Mouse (Mus musculus) cortical plate, adult 2 months (tissue): ENCODE measurements around the gene Dvl1.

Experiments used
- CTCF ChIP-seq: fragments of 200-500 bp; IDR thresholded peaks from 2 replicates; pipeline ENCODE4 v1.5.1; 2011; ENCODE audit warnings: mild to moderate bottlenecking, control low read depth, low read length; ENCODE audit not compliant: insufficient read depth; ENCODE audit errors: extremely low read depth
- POLR2A ChIP-seq: fragments of 200-500 bp; IDR thresholded peaks from 2 replicates; pipeline ENCODE4 v1.6.1; 2011; ENCODE audit warnings: mild to moderate bottlenecking, low read length, control low read depth; ENCODE audit not compliant: insufficient read depth; ENCODE audit errors: extremely low read depth

DNA sequence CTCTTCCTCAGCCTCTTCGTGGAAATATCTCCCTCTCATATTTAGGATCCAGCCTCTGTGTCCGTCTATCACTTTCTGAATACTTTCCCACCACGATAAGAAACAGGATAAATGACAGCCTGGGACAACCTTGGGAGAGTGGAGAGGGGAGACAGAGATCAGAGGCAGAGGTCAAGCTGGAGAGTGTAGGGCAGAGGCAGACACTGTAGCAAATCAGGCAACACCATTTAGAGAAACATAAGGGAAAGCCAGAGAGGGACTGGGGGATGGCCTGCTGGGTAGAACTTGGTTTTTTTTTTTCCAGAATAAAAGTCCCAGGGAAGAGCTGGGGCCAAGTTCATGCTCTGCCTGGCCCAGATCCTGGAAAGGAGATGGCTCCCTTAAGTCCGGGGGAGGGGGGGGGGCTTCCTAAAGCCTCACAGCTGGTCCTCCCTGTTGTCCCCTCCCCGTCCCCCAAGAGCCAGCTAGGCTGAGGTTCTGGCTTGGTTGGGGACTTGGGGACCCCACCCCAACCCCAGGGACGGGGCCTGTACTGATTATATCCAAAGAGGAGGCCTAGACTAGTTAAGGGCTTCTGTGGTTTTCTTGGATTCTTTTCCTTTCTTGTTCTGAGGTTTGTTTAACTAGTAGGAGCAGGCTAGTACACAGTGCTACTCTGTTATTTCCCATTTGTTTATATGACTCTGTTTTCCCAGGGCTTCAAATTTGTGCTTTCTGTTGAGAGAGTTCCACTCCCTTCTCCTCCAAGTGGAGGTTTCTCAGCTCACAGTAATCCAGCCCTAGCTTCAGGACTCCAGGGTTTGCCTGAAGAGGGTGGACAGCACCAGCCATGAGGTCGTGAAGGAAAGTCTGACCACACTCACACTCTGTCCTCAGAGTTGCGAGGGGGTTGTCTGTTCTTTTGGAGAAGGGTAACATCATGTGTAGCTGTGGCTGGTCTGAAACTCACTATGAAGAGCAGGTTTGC, 8.7 kb upstream of the Dvl1 start:
- no peak for TF ChIP-seq POLR2A
- no peak for TF ChIP-seq CTCF
